Mouse (Mus musculus): ENCODE measurements around the gene Sema6d.

Sema6d gene

DNA sequence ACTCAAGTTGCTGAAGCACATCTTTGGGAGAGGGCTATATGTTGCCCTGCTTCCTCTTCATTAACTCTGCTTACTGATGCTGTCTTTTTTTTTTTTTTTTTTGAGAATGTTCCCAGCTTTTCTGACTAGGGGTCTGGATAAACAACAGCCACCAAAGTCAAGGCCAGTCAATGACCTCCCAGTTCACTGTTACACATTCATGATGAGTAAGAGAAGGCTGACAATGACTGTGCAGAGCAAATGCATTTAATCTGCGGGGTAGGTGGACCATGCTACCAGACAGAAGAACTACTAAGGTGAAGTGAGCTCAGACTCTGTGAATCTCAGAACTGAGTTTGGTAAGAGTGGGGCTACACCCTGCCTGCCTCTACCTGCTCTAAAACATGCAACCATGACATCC is 396.0 kb downstream of the Sema6d start:
- no peak for DNase-seq

DNA sequence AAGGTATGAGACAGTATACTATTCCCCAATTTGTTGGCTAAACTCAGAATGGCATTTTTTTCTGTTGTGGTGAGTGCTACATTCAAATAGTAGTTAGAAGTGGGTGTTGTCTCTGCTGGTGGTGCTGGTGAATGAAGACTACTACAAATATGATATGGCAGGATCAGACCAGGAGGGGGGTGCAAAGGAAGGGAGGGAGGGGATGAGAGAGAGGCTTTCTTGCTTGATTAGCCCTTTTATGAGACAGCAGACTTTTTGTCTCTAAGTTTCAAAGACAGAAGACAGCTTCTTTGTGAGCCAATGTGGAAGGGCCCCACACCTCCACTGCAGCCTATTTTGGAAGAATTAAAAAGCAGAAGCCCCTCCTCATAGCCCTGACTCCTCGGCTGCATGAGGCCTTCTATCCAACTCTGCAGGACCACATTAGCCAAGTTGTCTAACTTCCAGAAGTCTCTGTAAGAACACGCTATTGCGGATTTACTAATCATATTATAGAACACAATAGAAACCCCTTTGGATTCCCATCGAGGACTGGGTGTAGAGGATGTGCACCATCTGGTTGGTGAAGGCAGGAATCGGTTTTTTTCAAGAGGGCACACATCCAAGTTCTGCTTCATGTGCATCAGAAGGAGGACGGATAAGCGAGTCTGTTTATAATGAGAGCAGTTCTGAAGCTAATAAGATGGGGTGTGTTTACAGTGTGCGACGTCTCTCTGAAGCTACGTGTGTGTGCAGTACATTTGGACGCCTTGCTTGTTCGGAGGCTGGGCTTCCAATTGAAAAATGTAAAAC is 400.4 kb downstream of the Sema6d start:
- DNase-seq, result no peak

DNA sequence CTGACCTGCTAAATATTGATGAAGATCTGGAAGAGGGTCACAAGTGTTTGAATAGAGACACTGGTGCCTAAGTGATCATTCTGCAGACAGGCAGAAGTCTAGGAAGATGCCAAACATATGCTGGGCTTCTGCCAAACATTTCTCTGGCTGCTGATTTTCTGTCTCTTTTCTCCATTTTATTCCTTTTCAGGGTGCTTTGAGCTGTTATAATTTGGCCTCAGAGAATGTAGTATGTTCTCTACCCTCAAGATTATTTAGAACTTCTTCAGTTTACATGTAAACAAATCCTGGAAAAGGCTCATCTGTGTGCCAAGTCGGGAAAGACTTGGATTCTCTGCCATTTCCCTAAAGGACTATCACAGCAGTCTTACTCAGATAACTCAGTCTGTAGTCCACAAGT is 406.0 kb downstream of the Sema6d start:
- DNase-seq, result no peak

DNA sequence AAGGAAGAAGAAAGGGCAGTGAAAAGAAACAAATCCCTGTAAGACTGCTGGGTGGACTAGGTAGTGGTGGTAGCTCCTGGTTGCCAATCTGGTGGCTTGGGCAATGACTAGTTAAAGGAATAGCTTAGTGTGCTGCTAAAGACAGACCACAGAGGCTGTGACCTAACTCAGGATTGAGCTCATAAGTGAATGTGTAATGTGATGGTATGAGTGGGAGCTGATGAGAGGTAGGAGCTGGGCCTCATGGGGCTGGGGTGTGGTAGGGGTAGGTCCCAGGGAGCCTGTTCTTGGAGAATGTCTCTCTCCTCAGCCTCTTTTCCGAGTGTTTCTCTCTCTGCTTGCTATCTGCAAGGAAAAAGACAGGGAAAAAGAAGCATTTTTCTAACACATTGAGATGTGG is 409.9 kb downstream of the Sema6d start:
- no peak for DNase-seq

DNA sequence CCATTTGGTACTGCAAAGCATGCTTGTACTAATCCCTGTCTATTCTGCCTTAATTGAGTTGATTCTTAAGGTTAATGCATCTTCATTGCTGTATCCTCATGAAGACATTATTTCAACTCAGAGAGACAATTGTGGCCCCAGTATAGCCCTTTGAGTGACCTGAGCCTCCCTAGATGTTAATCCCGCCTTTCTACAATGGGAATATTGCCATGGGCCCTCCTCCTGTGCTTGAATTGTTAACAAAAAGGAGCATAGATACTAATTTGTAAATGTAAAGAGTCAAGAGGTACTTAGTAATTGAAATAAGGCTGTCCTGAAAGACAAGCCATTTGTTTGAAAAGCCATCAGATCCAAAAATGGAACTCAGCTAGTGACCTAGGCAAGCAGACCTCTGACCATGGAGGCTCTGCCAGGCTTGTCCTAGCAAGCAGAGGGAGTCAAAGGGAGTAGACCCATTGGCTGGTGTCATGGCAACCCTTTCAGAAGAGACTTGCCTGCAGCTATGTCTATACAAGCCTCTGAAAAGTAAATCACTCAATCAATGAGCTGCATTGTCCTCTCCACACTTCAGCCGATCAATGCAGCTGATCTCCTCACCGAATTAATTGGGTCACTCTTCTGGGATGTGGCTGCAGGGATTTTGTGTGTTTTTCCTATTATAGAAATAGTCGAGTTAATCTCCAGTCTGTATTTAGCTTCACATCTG is 416.2 kb downstream of the Sema6d start:
- peak; percentile 76 for DNase-seq

DNA sequence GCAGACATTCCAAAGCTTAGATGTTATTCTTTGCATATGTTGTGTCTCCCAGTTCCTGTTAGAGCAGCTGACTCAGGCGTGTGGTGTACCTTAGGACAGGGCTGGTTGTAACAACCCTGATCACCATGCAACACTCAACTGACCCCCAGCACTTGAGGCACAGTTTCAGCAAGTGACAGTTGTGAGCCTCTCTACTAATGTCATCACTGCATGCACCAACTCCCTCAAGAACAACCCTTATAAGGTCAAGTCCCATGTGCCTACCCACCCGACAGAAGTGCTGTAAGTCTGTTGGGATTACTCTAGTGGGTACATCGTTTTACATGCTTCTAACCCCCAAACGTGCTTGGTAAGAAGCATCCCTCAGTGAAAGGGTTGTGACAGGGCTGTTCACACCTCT is 418.0 kb downstream of the Sema6d start:
- DNase-seq, result no peak

DNA sequence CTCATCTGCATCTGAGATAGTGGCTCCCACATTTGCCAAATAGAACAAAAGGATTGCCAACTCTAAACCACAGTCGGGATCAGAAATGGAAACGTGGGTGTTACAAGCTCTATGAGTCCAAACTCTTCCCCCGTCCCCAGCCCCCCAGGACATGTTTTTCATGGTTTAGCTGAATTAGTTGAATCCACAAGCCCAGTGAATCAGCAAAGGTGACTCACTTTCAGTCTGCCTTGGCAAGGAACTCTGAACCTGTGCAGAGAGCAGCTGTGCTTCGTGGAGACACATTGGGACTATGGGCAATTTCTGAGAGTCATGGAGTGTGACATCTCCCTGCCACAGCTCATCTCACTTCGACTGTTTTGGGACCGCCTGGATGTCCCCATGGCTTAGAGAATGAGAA is 419.7 kb downstream of the Sema6d start:
- DNase-seq, result no peak

DNA sequence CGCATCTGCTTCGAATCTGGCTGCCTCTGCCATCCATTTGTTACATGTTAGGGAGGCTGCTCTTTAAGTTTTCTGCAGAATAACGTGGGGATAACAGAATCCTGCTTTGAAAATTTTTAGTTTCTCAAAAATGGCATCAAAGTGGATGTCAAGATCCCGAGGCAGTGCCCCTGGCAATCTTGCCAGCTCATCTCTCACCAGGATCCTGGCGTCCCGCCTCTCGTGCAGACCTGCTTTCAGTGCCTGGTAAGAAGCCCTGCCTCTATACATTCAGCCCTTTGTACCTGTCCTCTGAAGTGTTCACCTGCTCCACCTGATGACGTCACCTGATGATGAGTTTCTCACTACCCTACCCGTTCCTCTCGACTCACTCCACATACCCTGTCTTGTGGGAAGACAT is 422.1 kb downstream of the Sema6d start:
- no peak for DNase-seq

DNA sequence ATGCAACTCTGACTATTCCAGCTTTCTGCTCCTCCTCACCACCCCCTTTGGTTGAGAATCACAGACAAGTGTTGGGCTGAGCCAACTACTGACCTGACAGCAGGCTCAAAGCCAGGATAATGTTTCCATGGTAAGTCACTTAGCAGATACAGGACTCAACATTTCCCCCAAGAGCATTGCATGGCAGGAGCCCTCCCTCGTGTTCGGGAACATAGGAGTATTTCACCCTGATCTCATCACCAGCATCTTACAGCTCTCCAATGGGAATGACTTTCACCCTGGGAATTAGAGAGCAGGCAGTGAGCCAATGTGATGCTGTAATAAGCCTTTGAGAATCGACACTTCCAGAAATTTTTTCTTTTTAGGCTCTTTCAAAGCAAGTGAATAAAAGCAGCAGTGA is 432.7 kb downstream of the Sema6d start:
- DNase-seq, result no peak

DNA sequence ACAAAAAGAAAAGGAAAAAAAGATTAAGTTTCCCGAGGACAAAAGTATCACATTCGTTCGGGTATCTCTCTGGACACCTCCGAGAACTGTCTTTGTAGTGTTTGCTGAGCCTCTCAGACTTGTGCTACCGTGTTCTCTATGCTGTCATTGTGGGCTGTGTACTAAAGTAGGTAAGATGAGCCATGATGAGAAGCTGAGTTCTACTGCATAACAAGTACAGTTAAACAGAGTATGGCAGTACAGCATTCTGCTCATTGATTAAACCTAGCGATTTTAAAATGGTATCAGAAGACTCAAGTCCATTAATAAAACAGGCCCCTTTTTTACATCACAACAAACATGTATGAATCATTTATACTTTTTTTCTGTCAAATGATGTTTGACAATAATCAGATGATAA is 433.9 kb downstream of the Sema6d start:
- no peak for DNase-seq

DNA sequence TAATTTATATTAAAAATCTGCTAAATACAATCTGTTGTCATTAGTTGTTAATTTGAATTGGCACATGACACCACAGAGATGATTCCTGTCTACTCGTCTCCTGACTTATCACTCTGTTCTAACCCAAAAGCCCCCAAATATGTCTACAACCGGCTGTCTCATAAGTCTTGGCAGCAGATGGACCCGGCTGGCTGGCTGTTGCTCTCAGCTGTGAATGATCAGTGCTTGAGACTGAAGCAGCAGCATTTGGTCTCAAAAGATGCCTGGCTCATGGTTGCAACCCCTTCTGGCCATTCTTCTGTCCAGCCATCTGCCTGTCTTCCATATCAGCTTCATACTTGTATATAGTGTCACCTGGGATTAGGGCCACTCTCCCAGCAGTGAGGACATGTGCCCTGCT is 434.4 kb downstream of the Sema6d start:
- DNase-seq, result no peak

DNA sequence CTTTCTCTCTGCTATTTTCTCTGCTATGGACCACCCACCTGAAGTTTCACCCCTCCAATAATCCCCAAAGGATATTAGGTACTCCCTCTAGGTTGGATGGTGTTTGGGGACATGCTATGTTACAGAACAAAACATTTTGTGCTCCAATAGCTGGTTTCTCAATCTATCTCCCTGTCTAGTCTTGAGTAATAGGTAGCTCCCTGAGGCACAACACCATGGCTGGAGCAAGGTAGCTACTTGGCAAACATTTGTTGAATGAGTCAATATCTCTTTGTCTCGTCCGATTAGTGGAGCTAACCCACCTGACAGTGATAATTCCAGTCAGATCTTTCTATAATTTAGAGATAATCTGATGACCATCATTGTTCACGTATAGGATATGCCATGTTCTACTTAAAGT is 437.9 kb downstream of the Sema6d start:
- DNase-seq, result no peak

DNA sequence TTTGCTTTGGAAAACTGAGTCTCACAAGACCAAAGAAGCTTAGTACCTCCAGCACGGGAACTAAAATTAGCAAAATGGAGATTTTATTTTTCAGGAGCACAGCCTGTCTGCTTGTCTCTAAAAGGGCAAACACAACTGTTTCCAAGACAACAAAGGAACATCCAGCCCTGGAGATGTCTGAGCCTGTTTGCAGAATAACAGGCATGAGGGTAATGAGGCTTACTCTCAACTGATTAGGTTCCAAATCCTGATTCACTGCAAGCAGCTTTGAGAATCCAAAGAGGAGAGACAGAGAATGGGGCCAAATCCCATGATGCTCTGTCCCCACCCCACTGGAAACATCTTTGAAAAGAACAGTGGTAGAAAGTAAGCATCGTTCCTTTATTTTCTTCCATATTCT is 440.7 kb downstream of the Sema6d start:
- no peak for DNase-seq

DNA sequence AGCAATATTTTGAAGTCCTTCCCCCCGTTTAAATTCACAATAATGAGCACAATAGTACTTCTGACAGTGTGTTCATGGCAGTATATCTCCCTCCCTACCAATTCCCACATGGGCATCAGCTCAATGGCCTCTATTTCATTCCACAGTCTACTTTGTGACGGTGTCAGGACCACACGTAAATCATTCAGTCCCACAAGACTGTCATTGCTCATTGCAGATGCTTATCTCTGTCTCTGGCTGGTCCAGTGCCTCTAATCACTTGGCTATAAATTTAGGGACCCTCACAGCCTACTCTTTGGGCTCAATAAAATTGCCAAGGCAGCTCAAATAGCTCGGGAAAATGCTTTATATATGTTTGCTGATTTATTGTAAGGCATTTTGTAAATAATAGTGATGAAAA is 441.3 kb downstream of the Sema6d start:
- DNase-seq, result no peak

DNA sequence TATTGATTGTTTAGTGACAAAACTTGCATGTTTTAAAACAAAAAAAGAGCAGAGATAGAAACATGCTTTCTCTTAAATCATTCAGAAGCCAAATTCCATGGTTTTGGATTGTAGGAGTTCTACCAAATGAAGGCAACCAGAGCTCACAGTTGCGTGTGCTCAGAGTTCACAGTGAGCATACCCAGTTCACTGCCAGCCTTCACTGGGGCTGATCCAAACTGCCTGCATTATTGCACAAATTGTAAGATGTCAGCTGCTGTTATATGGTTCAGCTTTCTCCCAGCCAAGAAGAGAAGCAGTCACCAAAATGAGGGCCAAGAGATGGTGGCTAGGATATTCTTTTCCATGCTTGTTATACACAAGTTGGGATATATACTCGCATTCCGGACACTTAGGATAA is 443.1 kb downstream of the Sema6d start:
- no peak for DNase-seq

DNA sequence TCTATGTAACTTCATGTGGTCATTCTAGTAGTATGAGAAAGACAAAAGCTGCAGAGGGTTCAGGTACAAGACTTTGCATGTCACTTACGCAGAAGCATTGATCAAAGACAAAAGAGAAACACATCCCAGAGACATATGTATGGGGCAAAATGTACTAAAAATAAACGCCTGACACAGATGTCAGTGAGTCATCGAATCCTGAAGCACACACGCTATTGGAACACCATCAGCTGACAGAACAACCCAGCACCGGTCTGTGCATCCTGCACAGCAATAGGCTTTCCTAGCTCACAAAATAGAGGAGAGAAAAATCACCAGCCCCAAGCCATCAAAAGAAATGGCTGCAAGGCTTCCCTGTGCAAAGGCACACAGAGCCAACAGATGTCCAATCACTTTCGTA is 443.8 kb downstream of the Sema6d start:
- no peak for DNase-seq

DNA sequence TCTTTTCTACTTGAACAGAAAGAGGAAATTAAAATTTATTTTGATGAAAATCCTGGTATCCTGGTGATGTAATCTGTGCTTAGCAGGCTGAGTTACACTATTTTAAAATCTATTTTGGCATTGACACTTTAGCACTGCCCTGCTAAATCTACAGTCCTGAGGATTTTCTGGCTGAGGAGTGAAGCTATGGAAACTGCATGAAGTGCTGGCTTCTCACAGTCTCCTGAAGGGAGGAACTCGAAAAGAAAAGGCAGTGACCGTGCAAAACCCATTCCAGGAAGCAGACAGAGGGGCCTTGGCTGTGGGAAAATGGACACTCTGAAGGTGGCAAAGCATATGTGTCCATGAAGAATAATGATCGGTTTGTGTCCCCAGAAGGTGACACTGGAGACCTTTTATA is 460.5 kb downstream of the Sema6d start:
- no peak for DNase-seq

DNA sequence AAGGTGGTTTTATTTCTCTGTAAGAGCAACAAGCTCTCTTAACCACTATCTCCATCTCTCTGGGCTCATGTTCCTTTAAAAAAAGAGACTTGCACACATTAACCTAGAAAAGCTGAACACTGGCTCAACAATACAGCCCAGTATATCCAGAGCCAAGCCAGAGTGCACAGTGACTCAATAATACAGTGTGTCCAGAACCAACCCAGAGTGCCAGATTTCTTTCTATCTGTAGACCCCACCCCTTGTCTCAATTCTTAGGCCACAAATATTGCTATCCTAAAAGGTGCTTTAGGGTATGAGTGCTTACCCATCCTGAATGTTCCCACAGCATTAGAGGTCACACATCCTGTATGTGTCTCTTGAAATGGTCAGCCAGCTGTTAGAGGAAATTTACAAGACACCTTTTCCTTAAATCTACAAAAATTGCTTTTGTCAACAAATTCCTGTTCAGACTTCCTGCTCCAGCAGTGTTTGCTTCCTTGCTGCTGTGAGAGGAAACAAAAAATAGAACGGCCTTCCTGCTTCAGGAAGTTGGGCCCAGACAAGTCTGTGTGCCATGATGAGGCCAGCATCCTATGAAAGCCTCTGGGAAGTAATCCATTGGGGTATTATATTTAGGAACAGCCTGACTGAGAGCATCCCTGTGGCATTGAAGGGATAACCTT is 465.1 kb downstream of the Sema6d start:
- DNase-seq, result no peak

DNA sequence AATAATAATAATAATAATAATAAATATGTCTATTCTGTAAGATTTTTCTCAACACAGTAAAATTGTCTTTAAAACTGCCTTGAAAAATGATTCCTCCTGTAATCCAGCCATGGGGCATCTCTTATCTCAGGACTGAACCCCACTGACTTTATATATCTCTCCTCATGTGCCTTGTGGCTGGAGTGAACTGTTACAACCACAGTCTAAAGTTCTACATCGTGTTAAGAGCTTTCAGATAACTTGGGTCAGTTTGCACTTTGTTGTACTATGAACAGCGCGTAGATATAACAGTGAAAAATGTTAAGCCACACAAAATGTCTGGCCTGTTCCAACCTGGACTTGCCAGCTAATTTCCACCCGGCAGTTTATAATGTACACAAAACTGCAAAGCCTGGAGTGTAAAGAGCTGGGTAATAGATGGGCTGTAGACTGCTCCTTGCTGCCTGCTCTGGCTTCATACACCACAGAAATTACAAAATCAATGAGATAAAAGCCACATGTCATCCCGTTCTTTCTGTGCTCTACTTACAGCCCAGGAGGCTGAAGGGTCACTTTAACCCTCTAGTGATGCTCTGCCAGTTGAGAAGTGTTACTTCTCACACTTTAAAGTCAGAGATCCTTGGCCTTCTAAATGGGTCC is 467.2 kb downstream of the Sema6d start:
- no peak for DNase-seq

DNA sequence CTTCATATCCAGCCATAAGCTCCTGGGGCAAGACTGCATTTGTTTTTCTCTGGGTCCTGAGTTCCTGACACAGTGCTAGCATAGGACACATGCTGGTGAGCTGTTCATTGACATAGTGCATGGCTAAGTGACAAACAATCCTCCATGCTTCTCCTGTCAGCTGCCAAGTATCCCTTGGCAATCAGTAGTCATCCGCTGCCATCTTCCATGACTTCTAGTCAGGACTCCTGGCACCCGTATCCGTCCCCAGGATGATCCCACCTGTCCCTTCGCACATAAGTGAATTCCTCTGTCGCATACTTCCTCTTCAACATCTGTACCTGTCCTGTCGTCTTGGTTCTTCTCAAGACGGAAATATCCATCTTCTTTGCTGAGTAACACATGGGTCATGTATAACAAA is 468.3 kb downstream of the Sema6d start:
- no peak for DNase-seq

DNA sequence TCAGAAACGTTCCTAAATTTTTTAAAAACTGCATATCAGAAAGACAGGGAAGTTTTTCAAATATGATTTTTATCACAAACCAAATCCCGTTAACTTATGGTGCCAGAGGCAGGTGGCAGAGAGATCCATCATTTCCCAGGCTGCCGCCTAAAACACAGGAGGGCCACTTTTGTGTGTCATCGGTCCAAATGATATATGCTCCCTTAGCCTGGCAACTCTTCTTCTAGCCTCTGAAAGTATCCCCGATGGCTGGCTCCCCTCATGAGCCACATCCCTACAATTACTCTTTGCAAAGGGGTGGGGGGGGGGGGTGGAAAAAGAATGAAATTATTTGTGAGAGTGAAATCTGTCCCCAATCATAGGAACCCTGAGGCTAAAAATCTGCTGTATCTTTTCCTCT is 471.9 kb downstream of the Sema6d start:
- no peak for DNase-seq

DNA sequence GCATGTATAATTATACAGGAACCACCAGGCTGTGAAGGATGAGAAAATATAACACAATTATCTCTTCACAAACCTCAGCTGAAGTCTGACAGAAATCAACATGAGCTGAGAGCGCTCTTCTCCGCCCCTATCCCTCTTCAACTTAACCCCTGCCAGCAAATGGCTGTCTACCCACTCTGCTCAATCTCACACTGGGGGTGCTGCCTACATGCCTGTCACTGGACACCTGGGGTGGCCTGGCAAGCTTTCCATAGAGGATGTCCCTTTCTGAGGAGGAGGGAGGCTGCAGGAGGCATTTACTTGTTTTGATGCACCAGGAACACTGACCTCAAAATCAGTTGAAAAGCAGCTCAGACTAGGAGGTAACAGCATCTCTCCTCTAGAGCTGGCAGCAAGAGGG is 472.3 kb downstream of the Sema6d start:
- no peak for DNase-seq

DNA sequence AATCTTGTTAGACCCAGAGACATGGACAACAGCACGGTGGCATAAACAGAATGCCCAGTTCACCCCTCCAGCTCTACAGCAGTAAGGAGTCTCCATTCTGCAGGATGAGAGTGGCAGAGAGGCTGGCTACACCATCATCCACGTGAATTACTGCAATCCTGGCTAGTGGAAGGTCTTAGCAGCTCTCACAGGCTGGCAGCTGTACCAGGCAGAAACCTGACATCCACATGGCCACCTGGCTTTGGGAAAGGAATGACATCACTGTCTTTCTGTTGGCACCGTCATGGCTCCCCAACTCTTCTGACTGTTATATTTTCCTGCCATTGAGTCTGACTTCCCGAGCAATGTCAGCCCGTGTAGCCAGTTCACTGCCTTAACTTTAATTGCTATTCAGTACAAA is 474.0 kb downstream of the Sema6d start:
- no peak for DNase-seq

DNA sequence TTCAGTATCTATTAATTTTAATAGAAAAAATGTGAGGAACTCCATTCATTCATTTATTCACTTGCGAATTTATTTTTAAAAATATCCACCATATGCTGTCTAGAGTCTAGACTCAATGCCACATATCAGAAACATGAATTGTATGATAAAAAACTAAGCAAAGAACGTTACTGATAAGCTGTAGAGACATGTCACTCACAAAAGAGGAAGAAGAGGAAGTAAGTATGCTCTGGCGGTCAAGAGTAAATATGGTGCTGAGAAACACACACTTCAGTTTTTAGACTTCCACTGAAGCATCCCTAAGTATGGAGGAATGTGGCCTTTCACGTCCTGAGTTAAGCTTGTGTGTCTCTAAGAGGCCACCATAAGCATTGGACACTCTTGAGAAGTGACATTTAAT is 484.0 kb downstream of the Sema6d start:
- no peak for DNase-seq

Data from embryo, embryonic 11 days (tissue).